Mouse (Mus musculus) spleen, adult 2 months (tissue): ENCODE results near the gene Nlrp6. TPM values are rescaled to one million over a fixed set of nuclear protein-coding genes. Genes with fewer than 3 reads are reported as not detected.
"Not testable (repeated sequence)": the region's sequence is repeated elsewhere in the genome, so short reads cannot be mapped to it uniquely, and the experiment has no call there.

Source experiments
- DNase-seq, 2 experiments: peaks; one replicate each; pipeline versions ENCODE4 v3.0.0 to v3.0.0-alpha.2; 2012 to 2021; ENCODE audit warnings: low spot score in 2 of 2, low read depth in 1 of 2
- H3K27ac ChIP-seq: fragments of 200-500 bp; 2 replicates; pipeline ENCODE4 v1.5.1; 2012; ENCODE audit warnings: low read length, inconsistent platforms; ENCODE audit not compliant: insufficient read depth
- H3K27me3 ChIP-seq: fragments of 200-500 bp; 2 replicates; pipeline ENCODE4 v1.6.1; 2012; ENCODE audit warnings: mild to moderate bottlenecking, moderate library complexity, low read length, inconsistent platforms; ENCODE audit not compliant: control insufficient read depth, insufficient read depth
- H3K36me3 ChIP-seq: fragments of 200-500 bp; 2 replicates; pipeline ENCODE4 v1.6.1; 2012; ENCODE audit warnings: mild to moderate bottlenecking, low read length, inconsistent platforms; ENCODE audit not compliant: control insufficient read depth, insufficient read depth
- H3K4me1 ChIP-seq: fragments of 200-500 bp; 2 replicates; pipeline ENCODE4 v1.6.1; 2011; ENCODE audit warnings: inconsistent platforms; ENCODE audit not compliant: control insufficient read depth, insufficient read depth, insufficient read length
- H3K4me3 ChIP-seq: fragments of 200-500 bp; 2 replicates; pipeline ENCODE4 v1.5.1; 2011; ENCODE audit warnings: mild to moderate bottlenecking, inconsistent platforms; ENCODE audit not compliant: insufficient read depth, insufficient read length; ENCODE audit errors: extremely low read depth
- CTCF ChIP-seq: fragments of 200-500 bp; IDR thresholded peaks from 2 replicates; pipeline ENCODE4 v1.5.1; 2011; ENCODE audit warnings: mild to moderate bottlenecking, inconsistent platforms; ENCODE audit not compliant: insufficient read depth, insufficient read length, insufficient replicate concordance; ENCODE audit errors: extremely low read depth
- POLR2A ChIP-seq: fragments of 200-500 bp; IDR thresholded peaks from 2 replicates; pipeline ENCODE4 v1.6.1; 2011; ENCODE audit warnings: low read depth, low read length, inconsistent platforms
- WGBS: fragments of 180-500 bp; shearing (Covaris S2); methylation state at CpG from one replicate; pipeline ENCODE4 v1.1.7; 2018; 5-methylcytosine and 5-hydroxymethylcytosine counted together
- polyA plus RNA-seq: library from polyadenylated mRNA; depleted of rRNA; stranded (reverse); fragments of >200 nt; gene quantifications from 2 replicates; pipeline ENCODE4 v1.2.3, GENCODE M21; 2012

Gene Nlrp6
- polyA plus RNA-seq, 1 experiment = 0.12 TPM

DNA sequence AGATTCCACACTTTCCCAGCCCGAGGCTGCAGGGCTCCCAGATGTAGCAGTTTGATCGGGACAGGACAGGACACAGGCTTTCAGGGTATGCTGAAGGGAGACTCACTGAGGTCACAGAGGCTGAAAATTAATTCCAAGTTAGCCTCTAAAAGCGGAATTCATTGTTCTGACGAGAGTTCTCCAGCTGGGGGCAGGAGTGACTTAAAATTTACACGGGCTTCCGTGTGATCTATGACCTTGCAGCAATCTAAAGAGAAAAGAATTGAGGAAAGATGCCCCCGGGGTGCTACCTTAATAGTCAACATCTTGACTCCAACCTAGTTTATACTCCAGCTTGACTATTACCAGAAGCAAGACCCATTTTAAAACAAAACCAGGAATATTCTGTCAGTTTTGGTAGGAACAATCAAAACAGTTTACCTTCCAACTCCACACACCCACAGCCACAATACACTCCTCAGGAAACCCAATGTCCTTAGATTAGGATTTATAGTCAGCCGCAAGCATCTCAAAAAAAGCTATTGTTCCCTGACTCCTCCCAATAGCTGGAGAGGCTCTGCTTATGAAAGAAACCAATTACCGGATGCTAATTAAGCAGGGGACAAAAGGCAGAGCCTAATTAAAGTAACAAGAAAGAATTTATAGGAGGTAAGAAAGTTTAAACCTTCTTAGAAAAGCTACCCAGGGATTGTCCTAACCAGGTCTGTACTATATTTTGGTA lies 38.6 kb downstream of the Nlrp6 start:
- 16% methylated on average over 9 of the region's 9 CpGs for WGBS
- no peak overlapping the region for H3K27ac ChIP-seq
- H3K27me3 ChIP-seq = no peaks in the 10 kb centered on the region
- no peak overlapping the region for H3K4me3 ChIP-seq
- TF ChIP-seq POLR2A (no peak), CTCF (peak; percentile 22; the same call in 1 of the 2 replicates)
- peak in 1 of 2 experiments; percentile 19 for DNase-seq
- H3K36me3 ChIP-seq = no peaks in the 10 kb centered on the region
- peaks cover 9% of the 10 kb centered on the region; the same call in 1 of the 2 replicates for H3K4me1 ChIP-seq

DNA sequence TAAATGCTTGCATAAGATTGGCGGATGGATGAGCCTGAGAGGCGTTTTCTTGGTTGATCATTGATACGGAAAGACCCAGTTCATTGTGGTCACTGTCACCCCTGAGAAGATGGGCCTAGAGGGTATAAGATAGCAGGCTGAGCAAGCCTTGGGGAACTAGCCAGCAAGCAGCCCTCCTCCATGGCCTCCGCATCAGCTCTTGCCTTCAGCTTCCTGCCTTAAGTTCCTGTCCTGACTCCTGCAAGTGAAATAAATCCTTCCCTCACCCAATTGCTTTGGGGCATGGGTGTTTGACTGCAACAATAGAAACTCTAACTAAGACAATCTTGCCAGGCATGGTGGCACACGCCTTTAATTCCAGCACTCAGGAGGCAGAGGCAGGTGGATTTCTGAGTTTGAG lies 39.3 kb downstream of the Nlrp6 start:
- TF ChIP-seq POLR2A = no peak
- no peak for TF ChIP-seq CTCF
- H3K4me1 ChIP-seq = peaks cover 4% of the 10 kb centered on the region; the same call in 1 of the 2 replicates
- no peaks in the 10 kb centered on the region for H3K36me3 ChIP-seq
- H3K4me3 ChIP-seq = no peak overlapping the region
- WGBS = 83% methylated on average over 5 of the region's 5 CpGs
- DNase-seq = no peak
- H3K27ac ChIP-seq = no peak overlapping the region
- H3K27me3 ChIP-seq = no peaks in the 10 kb centered on the region

DNA sequence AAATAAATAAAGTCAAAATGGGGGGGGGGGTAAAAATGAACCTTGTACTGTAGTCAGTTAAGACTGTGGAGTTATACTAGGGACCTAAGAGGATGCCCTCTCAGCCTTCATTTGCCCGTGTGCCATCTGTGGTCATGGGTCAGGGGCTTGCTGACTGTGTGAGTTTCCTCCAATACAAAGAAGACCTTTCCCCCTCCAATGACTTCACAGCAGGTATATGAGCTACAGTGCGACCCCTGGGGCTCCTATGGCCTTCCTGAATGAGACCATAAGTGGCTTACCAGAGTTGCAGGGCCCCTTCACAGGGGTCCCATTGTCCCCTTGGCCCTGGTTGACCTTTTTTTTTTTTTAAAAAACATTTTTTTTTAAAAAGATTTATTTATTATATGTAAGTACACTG lies 40.7 kb downstream of the Nlrp6 start:
- WGBS = 78% methylated on average over 2 of the region's 2 CpGs
- no peaks in the 10 kb centered on the region for H3K36me3 ChIP-seq
- H3K27me3 ChIP-seq = no peaks in the 10 kb centered on the region
- H3K4me1 ChIP-seq = no peaks in the 10 kb centered on the region
- TF ChIP-seq POLR2A (no peak), CTCF (no peak)
- no peak overlapping the region for H3K4me3 ChIP-seq
- DNase-seq = no peak
- no peak overlapping the region for H3K27ac ChIP-seq

DNA sequence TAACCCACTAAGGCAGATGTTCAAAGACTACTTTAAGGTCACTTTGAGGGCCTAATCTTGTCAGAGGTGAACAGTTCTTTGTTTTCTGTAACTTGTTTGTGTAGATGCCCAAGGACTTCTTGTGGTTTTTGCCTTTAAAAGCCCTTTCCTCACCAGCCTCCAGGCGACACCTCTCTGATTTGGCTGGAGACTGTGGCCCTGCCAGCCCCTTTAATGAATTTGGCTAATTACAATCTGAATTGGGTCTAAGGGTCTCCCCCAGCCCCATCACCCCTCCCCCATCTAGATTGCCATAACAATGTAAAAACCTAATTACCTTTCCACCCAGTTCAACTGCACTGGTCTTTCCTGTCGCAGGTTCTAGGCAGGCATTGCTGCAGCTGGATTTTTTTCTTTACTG lies 42.0 kb downstream of the Nlrp6 start:
- no peak overlapping the region for H3K27ac ChIP-seq
- TF ChIP-seq POLR2A (no peak), CTCF (no peak)
- no peaks in the 10 kb centered on the region for H3K27me3 ChIP-seq
- no peaks in the 10 kb centered on the region for H3K36me3 ChIP-seq
- no peak for DNase-seq
- H3K4me1 ChIP-seq = no peaks in the 10 kb centered on the region
- 91% methylated on average over 2 of the region's 2 CpGs for WGBS
- H3K4me3 ChIP-seq = no peak overlapping the region

DNA sequence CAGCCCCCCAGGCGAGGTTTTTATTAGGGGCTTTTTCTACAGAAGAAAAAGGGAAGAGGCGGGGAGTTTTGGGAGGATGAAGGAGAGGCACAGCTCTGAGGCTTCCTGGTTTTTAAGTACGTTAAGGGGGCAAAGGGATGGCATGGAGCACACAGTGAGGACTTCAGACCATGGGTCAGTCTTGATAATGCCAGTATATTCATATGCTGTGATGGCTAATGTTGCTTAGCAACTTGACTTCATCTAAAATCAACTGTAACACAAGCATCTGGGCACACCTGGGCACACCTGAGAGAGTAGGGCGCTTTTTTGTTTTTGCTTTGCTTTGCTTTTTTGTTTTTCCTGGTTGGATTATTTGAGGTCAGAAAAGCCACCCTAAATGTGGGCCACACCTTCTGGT lies 46.2 kb downstream of the Nlrp6 start, which contains the start of gene Ifitm1:
Gene Ifitm1, plus strand, starts transcription at position 301 of the 400 bp plus-strand sequence.
- Histone ChIP-seq H3K4me3 (no peak within 1 kb of the TSS), H3K36me3 (no peaks in the 10 kb centered on the region), H3K27me3 (no peaks in the 10 kb centered on the region), H3K27ac (no peak within 1 kb of the TSS), H3K4me1 (0 out of 2 replicates have a peak, but pooled peaks cover 2% of the 10 kb centered on the region)
- 79% methylated on average over 4 of the region's 4 CpGs for WGBS
- DNase-seq = no peak
- TF ChIP-seq POLR2A (no peak), CTCF (no peak)

DNA sequence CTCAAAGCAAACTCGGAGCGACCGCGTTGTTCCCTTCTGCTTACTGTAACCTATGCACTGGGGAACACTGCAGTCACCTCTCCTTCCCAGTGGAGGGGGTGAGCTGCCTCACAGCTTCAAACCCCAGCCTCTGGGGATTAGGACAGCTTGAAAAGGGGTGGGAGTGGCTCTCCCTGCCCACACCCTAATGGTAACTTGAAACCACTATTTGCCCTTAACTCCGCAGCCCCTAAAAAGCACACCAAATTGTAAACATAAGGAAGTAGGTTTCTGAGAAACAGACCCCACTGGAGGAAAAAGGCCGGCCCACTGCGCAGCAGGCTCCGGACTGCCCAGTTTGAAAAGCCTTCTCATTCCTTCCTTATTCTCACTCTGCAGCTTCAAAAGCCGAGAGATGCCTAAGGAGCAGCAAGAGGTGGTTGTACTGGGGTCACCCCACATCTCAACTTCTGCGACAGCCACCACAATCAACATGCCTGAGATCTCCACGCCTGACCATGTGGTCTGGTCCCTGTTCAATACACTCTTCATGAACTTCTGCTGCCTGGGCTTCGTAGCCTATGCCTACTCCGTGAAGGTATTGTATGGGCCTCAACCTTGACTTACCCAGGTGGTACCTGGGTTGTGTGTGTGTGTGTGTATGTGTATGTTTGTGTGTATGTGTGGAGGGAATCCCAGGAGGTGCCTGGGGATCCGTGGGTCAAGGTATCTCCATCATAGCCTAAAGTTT lies 47.3 kb downstream of the Nlrp6 start:
- TF ChIP-seq CTCF = no peak
- no peak for TF ChIP-seq POLR2A
- H3K4me3 ChIP-seq = no peak overlapping the region
- WGBS = 19% methylated on average over 14 of the region's 14 CpGs

DNA sequence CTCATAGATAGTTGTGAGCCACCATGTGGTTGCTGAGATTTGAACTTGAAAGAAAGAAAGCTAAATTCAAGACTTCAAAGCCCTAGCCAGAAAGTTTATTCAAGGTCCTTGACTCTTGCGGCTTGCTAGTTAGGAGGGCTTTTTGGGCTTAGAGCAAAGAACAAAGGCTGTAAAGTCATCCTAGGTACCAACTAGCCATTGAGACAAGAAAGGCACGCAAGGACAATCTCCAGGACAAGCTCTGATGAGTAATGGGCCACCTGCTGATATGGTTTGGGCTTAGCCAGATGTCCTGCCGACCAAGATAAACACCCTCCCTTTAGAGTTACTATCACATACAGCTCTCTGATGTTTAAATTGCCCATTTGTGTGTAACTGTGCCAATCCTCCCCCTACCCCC lies 48.0 kb downstream of the Nlrp6 start:
- H3K4me3 ChIP-seq, DNase-seq, H3K27me3 ChIP-seq, H3K4me1 ChIP-seq, H3K36me3 ChIP-seq, H3K27ac ChIP-seq: not testable (repeated sequence)
- 53% methylated on average over 3 of the region's 3 CpGs for WGBS

More for the DNA sequence above, 47.3 kb downstream of the Nlrp6 start:
- 0 out of 2 replicates have a peak, but pooled peaks cover 2% of the 10 kb centered on the region for H3K4me1 ChIP-seq
- no peak for DNase-seq
- H3K27me3 ChIP-seq = no peaks in the 10 kb centered on the region
- H3K27ac ChIP-seq = peak overlapping the region; percentile 18; the same call in 1 of the 2 replicates
- H3K36me3 ChIP-seq = no peaks in the 10 kb centered on the region
